Mouse (Mus musculus): ENCODE results near the gene Ppil4.

DNA sequence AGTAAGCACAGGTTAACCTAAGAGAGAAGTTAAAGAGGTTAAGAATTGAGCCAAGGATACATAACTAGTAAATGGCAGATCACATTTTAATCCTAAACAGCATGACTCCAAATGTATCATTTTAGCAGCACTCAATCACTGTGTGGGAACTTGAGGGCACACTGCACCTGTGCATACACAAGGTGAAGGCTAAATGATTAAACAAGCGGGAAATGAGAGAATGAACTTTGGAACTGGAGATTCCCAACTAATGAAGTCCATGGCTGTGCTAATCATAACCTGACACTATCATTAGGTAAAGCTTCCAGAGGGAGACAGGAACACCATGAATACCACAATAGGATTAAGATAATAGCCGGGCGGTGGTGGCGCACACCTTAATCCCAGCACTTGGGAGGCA is 20.3 kb upstream of the Ppil4 start:
- TF ChIP-seq CTCF (IDR thresholded peaks at IDR 0.05; ENCODE audit: borderline replicate concordance, insufficient read depth, low read depth, low read length): no peak
- TF ChIP-seq POLR2A (IDR thresholded peaks at IDR 0.05; ENCODE audit: borderline replicate concordance, insufficient read depth, low read length): no peak

All from cerebellum, adult 2 months (tissue).